Mouse (Mus musculus): ENCODE data around the gene Maml2.

Maml2 gene

GRCm38 (mm10) chr9:13613325-13614268 is 315.8 kb downstream of the Maml2 start:
- no peak for DNase-seq (ENCODE audit: low read depth, low spot score)

DNA sequence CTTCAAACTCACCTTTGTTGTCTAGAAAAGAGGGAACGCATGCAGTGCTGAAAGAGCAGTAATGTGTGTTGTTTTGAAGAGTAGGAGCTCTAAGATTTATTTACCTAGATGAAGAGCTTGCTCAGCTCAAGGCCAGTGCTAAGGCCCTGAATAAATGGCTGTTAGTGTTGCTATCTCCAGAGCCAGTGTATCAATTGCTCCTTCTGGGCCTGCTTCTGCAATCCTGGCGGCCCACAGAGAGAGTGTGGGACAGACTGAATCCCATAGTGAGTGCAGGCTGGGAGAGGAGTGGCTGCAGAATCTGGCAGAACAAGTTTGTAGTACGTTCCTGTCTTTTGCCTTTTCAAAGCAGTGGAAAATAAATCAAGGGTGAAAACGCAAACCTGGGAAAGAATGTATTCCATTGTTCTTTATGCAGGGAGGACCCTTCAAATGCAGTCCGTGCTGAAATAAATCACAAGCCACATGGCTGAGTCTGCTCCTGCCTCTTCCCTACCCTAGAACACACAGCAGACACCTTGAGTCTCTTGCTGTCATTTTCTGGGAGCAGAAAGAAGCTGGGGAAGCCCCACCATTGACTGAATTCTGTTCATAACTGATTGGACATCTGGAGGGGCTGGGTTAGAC is 318.7 kb downstream of the Maml2 start:
- no peak for DNase-seq (ENCODE audit: low read depth, low spot score)

DNA sequence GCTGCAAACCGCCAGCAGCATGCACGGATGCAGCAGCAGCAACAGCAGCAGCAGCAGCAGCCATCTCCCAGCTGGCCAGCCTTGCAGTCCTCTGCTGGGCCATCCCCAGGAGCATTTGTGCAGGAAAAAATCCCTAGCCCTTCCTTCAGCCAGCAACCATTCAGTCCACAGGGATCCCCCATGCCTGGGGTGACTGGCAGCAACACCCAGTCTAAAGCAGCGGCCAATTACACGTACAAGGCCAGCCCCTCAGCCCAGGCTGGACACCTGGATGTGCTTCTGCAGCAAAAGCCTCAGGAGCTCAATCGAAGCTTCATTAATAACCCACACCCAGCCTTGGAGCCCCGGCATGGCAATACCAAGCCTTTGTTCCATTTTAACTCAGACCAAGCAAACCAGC is 323.0 kb downstream of the Maml2 start:
- DNase-seq (ENCODE audit: low read depth, low spot score) = no peak

- DNase-seq (ENCODE audit: low read depth, low spot score) = no peak
Measured at GRCm38 (mm10) chr9:13621941-13622340, 324.2 kb downstream of the Maml2 start.

DNA sequence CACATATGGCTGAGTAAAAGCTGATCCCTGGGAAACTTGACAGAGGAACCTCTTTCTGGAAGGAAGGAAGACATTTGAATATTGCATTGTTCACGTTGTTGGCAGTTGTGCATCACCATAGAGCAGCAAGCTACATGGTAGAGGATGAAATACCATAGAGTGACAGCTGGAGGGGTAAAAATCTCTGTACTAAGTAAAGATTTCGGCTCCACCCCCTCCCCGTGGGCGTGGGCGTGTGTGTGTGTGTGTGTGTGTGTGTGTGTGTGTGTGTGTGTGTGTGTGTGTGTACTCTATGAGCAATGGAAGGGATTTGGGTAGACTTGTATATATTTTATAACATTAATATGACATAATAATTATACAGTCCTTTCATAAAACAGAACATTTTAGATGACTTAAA is 324.7 kb downstream of the Maml2 start:
- DNase-seq (ENCODE audit: low read depth, low spot score) = no peak

- DNase-seq (ENCODE audit: low read depth, low spot score) = peak; percentile 36
Measured at GRCm38 (mm10) chr9:13623892-13624422, 326.2 kb downstream of the Maml2 start.

DNA sequence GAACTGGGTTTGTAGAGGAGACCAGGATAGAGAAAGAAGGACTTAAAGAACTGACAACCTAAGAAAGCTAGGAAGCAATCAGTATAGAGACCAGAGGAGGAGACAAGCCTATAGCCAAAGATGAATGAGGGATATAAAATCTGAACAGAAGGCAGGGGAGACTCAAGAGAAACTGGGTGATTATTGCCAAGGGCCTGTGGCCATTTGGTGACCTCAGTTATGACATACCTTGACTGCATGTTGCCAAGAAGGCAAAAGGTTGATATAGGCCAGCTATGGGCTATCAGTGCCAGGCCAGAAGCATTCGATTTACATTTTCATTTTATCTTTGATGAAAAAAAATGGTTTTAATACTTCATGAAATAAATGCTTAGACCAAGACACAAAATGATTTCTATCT is 327.0 kb downstream of the Maml2 start:
- DNase-seq (ENCODE audit: low read depth, low spot score) = no peak

GRCm38 (mm10) chr9:13625215-13625614 is 327.5 kb downstream of the Maml2 start:
- DNase-seq (ENCODE audit: low read depth, low spot score) = no peak

- DNase-seq (ENCODE audit: low read depth, low spot score) = no peak
Measured at GRCm38 (mm10) chr9:13626480-13626879, 328.7 kb downstream of the Maml2 start.

GRCm38 (mm10) chr9:13633371-13633770 is 335.6 kb downstream of the Maml2 start:
- DNase-seq (ENCODE audit: low read depth, low spot score) = no peak

DNA sequence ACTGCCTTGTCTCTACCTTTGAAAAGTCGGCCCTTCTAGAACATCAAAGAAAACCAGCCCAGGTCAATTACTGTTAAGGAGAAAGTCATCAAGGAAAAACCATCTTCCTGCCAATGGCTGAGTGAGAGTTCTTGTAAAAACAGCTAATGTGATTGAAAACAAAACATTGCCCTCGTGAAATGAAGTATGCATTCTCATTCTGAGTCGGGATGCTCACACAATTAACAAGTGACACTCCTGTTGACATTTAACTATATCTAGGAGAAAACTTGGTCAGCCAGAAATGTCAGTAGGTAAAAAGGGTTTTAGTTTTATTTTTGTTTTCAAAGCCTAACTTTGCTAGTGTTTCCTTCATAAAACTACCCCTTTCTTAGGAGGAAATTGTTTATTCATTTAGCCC is 341.9 kb downstream of the Maml2 start:
- no peak for DNase-seq (ENCODE audit: low read depth, low spot score)

- DNase-seq (ENCODE audit: low read depth, low spot score) = no peak
Measured at GRCm38 (mm10) chr9:13645153-13645552, 347.4 kb downstream of the Maml2 start.

- no peak for DNase-seq (ENCODE audit: low read depth, low spot score)
Measured at GRCm38 (mm10) chr9:13651065-13651464, 353.3 kb downstream of the Maml2 start.

DNA sequence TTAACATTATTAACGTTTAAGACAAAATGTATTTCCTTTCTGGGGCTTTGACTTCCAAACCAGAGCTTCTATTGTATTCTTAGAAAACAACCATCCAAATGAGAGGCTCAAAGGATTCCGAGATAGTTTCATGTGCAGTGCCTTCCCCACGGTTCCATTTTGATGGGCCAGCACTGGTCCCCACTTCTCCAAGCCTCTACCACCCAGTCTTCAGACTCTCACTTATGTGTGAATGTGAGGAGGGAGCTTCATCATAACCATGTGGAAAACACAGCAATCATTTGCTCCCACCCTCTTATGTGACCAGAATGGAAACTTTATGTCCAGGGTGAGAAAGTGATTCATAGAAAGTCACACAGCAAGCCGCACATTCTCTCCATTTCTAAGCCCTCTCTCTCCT is 354.1 kb downstream of the Maml2 start:
- DNase-seq (ENCODE audit: low read depth, low spot score) = no peak

DNA sequence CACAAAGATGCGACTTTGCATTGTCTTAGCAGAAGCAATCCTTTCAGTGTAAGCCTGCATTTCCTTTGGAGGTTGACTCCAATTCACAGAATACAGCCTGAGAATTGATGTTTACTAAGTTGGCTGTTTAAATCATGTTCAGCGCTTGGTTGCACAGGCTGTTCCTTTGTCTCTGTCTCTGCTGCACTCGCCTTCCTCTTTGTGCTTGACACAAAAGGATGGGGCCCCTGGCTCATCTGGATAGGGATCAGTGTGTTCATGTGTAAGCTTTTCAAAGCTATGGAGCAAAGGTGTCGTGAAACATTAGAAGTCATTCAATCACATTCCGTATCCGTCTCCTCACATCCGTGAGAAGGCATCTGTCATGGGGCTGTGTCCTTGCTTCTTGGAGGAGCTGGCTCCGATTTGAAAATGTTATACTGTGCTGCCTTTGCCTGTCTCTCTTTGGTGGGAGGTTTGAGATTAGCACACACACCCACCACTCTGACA is 354.7 kb downstream of the Maml2 start:
- no peak for DNase-seq (ENCODE audit: low read depth, low spot score)

DNA sequence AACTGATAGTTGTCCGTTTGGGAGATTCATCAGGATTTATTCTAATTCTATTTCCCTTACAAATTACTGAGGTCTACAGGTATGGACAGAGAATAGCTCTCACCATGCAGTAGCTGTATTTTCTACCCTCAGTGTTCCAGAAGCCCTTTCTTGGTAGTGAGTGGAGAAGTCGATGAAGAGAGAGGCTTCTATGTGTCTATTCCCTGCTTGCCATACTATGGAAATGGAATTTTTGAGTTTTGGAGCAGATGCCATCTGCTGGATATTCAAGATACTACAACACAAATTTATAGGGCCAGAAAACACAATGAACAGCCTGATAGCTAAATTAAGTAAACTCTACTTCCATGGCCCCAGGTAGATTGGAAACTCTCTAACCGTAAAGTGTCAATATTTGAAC is 355.2 kb downstream of the Maml2 start:
- peak; percentile 49 for DNase-seq (ENCODE audit: low read depth, low spot score)

DNA sequence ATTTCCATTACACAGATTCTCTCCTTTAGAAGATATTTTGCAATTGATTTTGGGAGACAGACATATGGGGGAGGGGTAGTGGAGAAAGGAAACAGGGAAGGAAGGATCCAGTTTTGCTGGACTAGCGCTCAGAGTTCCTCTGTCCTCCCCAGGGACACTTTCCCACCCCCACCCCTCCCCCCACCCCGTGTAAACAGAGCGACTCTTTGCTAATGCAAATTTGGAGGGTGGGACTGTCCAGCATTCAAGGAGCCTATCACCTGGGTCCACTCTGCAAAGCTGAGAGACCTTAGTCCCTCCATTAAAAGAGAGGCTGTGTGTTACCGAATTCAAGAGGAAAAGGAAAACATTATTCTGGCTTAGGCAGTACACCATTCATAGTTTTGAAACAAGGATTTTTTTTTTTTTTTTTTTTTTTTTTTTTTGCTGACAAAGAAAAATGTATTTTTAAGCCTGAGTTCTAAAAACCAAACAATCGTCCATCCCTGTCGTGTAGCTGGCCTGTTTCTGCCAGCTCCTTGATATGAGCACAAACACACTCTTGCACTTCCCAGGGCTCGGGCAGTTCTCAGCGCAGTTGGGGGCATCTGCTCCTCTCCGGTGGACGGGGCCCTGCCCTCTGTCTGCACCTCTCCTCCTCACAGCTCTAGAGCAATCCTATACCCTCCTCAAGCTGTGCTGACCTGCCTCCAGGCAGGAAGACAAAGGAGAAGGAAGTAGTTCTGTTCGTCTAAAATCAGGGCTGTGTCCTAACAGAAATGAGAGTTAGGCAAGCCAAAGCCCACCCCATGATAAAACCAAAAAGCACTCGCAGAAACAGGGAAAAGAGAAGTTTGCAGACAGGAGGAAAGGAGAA is 364.2 kb downstream of the Maml2 start:
- no peak for DNase-seq (ENCODE audit: low read depth, low spot score)

- no peak for DNase-seq (ENCODE audit: low read depth, low spot score)
Measured at GRCm38 (mm10) chr9:13665487-13665969, 367.8 kb downstream of the Maml2 start.

- no peak for DNase-seq (ENCODE audit: low read depth, low spot score)
Measured at GRCm38 (mm10) chr9:13667955-13668354, 370.2 kb downstream of the Maml2 start.

GRCm38 (mm10) chr9:13668742-13669141 is 371.0 kb downstream of the Maml2 start:
- DNase-seq (ENCODE audit: low read depth, low spot score) = no peak

GRCm38 (mm10) chr9:13671125-13671769 is 373.5 kb downstream of the Maml2 start:
- no peak for DNase-seq (ENCODE audit: low read depth, low spot score)

All from brain, embryonic 18.5 days (tissue).